Mouse (Mus musculus): ENCODE data around the gene Pex5.

DNA sequence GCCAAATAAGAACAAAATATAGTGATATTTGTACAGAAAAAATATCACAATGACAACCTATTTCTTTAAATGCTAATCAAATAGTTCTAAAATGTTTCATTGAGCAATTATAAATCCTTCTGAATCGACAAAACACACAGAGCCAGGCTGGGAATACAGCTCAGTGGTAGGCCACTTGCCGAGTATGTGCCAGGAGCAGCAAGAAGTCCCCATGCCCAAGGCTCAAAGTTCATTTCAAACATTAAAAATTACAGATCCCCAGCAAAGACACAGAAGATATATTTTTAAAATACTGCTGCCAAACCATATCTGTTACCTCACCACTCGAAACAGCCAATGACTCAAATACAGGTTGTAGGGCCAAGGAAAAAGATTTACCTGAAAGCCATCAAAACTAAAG is 3.8 kb upstream of the Pex5 start:
- TF ChIP-seq CTCF (IDR thresholded peaks at IDR 0.05) = no peak
- no peak for TF ChIP-seq EP300 (IDR thresholded peaks at IDR 0.05)
